Mouse (Mus musculus): ENCODE data around the gene Atp4b. TPM values are rescaled to one million over a fixed set of nuclear protein-coding genes. Genes with fewer than 3 reads are reported as not detected.

Gene Atp4b
- total and polyA plus RNA-seq, 3 experiments = 0.33 TPM; not detected in 2

- TF ChIP-seq GATA2 (IDR thresholded peaks at IDR 0.05; ENCODE audit: borderline replicate concordance, low read depth, low read length) (no peak), POLR2AphosphoS5 (IDR thresholded peaks at IDR 0.05; ENCODE audit: insufficient replicate concordance, low read depth, low read length) (no peak), TAL1 (conservative IDR thresholded peaks at IDR 0.05; ENCODE audit: low read depth, low read length) (peak; percentile 32; the same call in 1 of the 2 replicates), GATA1 (IDR thresholded peaks at IDR 0.05; ENCODE audit: borderline replicate concordance, low read length) (no peak), CTCF (IDR thresholded peaks at IDR 0.05; ENCODE audit: low read depth, low read length) (no peak)
- DNase-seq (ENCODE audit: low spot score) (no peak), ATAC-seq (ENCODE audit: extremely low read depth, insufficient number of reproducible peaks, low FRiP score, poor library complexity, severe bottlenecking) (no peak)
- H3K27me3 ChIP-seq (ENCODE audit: insufficient read depth, low read length) = no peaks in the 10 kb centered on the region; the same call in 1 of the 2 replicates
- peaks cover 82% of the 10 kb centered on the region for H3K36me3 ChIP-seq (replicated peaks)
- H3K9me3 ChIP-seq (replicated peaks) = no peaks in the 10 kb centered on the region
- H3K4me3 ChIP-seq (ENCODE audit: low read depth, low read length) = no peak overlapping the region
- H3K4me1 ChIP-seq (ENCODE audit: insufficient read depth, low read depth, low read length) = peaks cover 75% of the 10 kb centered on the region
Observed at GRCm38 (mm10) chr8:13343134-13343533, 53.5 kb downstream of the Atp4b start.

- peaks cover 74% of the 10 kb centered on the region for H3K36me3 ChIP-seq (replicated peaks)
- no peak for TF ChIP-seq TAL1 (conservative IDR thresholded peaks at IDR 0.05; ENCODE audit: low read depth, low read length)
- TF ChIP-seq GATA2 (IDR thresholded peaks at IDR 0.05; ENCODE audit: borderline replicate concordance, low read depth, low read length) = no peak
- TF ChIP-seq GATA1 (IDR thresholded peaks at IDR 0.05; ENCODE audit: borderline replicate concordance, low read length) = no peak
- no peak for TF ChIP-seq CTCF (IDR thresholded peaks at IDR 0.05; ENCODE audit: low read depth, low read length)
- TF ChIP-seq POLR2AphosphoS5 (IDR thresholded peaks at IDR 0.05; ENCODE audit: insufficient replicate concordance, low read depth, low read length) = no peak
- peaks cover 80% of the 10 kb centered on the region for H3K4me1 ChIP-seq (ENCODE audit: insufficient read depth, low read depth, low read length)
- ATAC-seq (ENCODE audit: extremely low read depth, insufficient number of reproducible peaks, low FRiP score, poor library complexity, severe bottlenecking) = no peak
- no peaks in the 10 kb centered on the region for H3K9me3 ChIP-seq (replicated peaks)
- H3K27me3 ChIP-seq (ENCODE audit: insufficient read depth, low read length) = no peaks in the 10 kb centered on the region; the same call in 1 of the 2 replicates
- DNase-seq (ENCODE audit: low spot score) = no peak
- peak overlapping the region; percentile 41; the same call in 1 of the 2 replicates for H3K4me3 ChIP-seq (ENCODE audit: low read depth, low read length)
Observed at GRCm38 (mm10) chr8:13342340-13342739, 54.3 kb downstream of the Atp4b start.

GRCm38 (mm10) chr8:13340650-13341049 lies 56.0 kb downstream of the Atp4b start:
- Histone ChIP-seq H3K9me3 (replicated peaks) (no peaks in the 10 kb centered on the region), H3K36me3 (replicated peaks) (peaks cover 57% of the 10 kb centered on the region), H3K4me1 (ENCODE audit: insufficient read depth, low read depth, low read length) (peaks cover 68% of the 10 kb centered on the region), H3K4me3 (ENCODE audit: low read depth, low read length) (peak overlapping the region; percentile 82), H3K27me3 (ENCODE audit: insufficient read depth, low read length) (no peaks in the 10 kb centered on the region; the same call in 1 of the 2 replicates)
- TF ChIP-seq CTCF (IDR thresholded peaks at IDR 0.05; ENCODE audit: low read depth, low read length) (no peak), POLR2AphosphoS5 (IDR thresholded peaks at IDR 0.05; ENCODE audit: insufficient replicate concordance, low read depth, low read length) (0 out of 2 replicates have a peak, but pooled peaks have one; percentile 31)
- DNase-seq (ENCODE audit: low spot score) (no peak), ATAC-seq (ENCODE audit: extremely low read depth, insufficient number of reproducible peaks, low FRiP score, poor library complexity, severe bottlenecking) (no peak)

GRCm38 (mm10) chr8:13339646-13339990 lies 57.0 kb downstream of the Atp4b start:
- Histone ChIP-seq H3K9me3 (replicated peaks) (no peaks in the 10 kb centered on the region), H3K4me1 (ENCODE audit: insufficient read depth, low read depth, low read length) (peaks cover 57% of the 10 kb centered on the region), H3K27me3 (ENCODE audit: insufficient read depth, low read length) (no peaks in the 10 kb centered on the region; the same call in 1 of the 2 replicates), H3K36me3 (replicated peaks) (peaks cover 47% of the 10 kb centered on the region), H3K4me3 (ENCODE audit: low read depth, low read length) (peak overlapping the region; percentile 82)
- no peak for ATAC-seq (ENCODE audit: extremely low read depth, insufficient number of reproducible peaks, low FRiP score, poor library complexity, severe bottlenecking)
- no peak for DNase-seq (ENCODE audit: low spot score)
- no peak for TF ChIP-seq TAL1 (conservative IDR thresholded peaks at IDR 0.05; ENCODE audit: low read depth, low read length)
- no peak for TF ChIP-seq GATA1 (IDR thresholded peaks at IDR 0.05; ENCODE audit: borderline replicate concordance, low read length)
- no peak for TF ChIP-seq CTCF (IDR thresholded peaks at IDR 0.05; ENCODE audit: low read depth, low read length)
- no peak for TF ChIP-seq GATA2 (IDR thresholded peaks at IDR 0.05; ENCODE audit: borderline replicate concordance, low read depth, low read length)
- TF ChIP-seq POLR2AphosphoS5 (IDR thresholded peaks at IDR 0.05; ENCODE audit: insufficient replicate concordance, low read depth, low read length) = no peak

- DNase-seq (ENCODE audit: low spot score) (peak; percentile 32), ATAC-seq (ENCODE audit: extremely low read depth, insufficient number of reproducible peaks, low FRiP score, poor library complexity, severe bottlenecking) (no peak)
- H3K4me1 ChIP-seq (ENCODE audit: insufficient read depth, low read depth, low read length) = peaks cover 52% of the 10 kb centered on the region
- peaks cover 41% of the 10 kb centered on the region for H3K36me3 ChIP-seq (replicated peaks)
- H3K9me3 ChIP-seq (replicated peaks) = no peaks in the 10 kb centered on the region
- H3K27me3 ChIP-seq (ENCODE audit: insufficient read depth, low read length) = 0 out of 2 replicates have a peak, but pooled peaks cover under 1% of the 10 kb centered on the region
- H3K4me3 ChIP-seq (ENCODE audit: low read depth, low read length) = peak overlapping the region; percentile 82
- no peak for TF ChIP-seq POLR2AphosphoS5 (IDR thresholded peaks at IDR 0.05; ENCODE audit: insufficient replicate concordance, low read depth, low read length)
- no peak for TF ChIP-seq GATA1 (IDR thresholded peaks at IDR 0.05; ENCODE audit: borderline replicate concordance, low read length)
- no peak for TF ChIP-seq GATA2 (IDR thresholded peaks at IDR 0.05; ENCODE audit: borderline replicate concordance, low read depth, low read length)
- no peak for TF ChIP-seq TAL1 (conservative IDR thresholded peaks at IDR 0.05; ENCODE audit: low read depth, low read length)
- no peak for TF ChIP-seq CTCF (IDR thresholded peaks at IDR 0.05; ENCODE audit: low read depth, low read length)
Observed at GRCm38 (mm10) chr8:13338901-13339645, 57.6 kb downstream of the Atp4b start.

GRCm38 (mm10) chr8:13338255-13338860 lies 58.3 kb downstream of the Atp4b start, which contains the start of gene Tfdp1:
Tfdp1 (plus strand) TSS chr8:13338751.
- Histone ChIP-seq H3K27me3 (ENCODE audit: insufficient read depth, low read length) (peaks cover 4% of the 10 kb centered on the region; the same call in 1 of the 2 replicates), H3K4me1 (ENCODE audit: insufficient read depth, low read depth, low read length) (peaks cover 45% of the 10 kb centered on the region), H3K9me3 (replicated peaks) (no peaks in the 10 kb centered on the region), H3K4me3 (ENCODE audit: low read depth, low read length) (peak within 1 kb of the TSS; percentile 82), H3K36me3 (replicated peaks) (peaks cover 34% of the 10 kb centered on the region)
- TF ChIP-seq TAL1 (conservative IDR thresholded peaks at IDR 0.05; ENCODE audit: low read depth, low read length) = no peak
- TF ChIP-seq GATA2 (IDR thresholded peaks at IDR 0.05; ENCODE audit: borderline replicate concordance, low read depth, low read length) = no peak
- TF ChIP-seq POLR2AphosphoS5 (IDR thresholded peaks at IDR 0.05; ENCODE audit: insufficient replicate concordance, low read depth, low read length) = peak; percentile 85; the same call in 1 of the 2 replicates
- peak; percentile 92 for DNase-seq (ENCODE audit: low spot score)
- peak; percentile 48 for ATAC-seq (ENCODE audit: extremely low read depth, insufficient number of reproducible peaks, low FRiP score, poor library complexity, severe bottlenecking)

Data from G1E (cell line).